Mouse (Mus musculus): ENCODE data around the gene Foxa2.

The Foxa2 gene

GRCm38 (mm10) chr2:148004554-148005521 lies 41.9 kb downstream of the Foxa2 start:
- no peak for DNase-seq (ENCODE audit: low spot score)

- no peak for DNase-seq (ENCODE audit: low spot score)
Measured at GRCm38 (mm10) chr2:148003511-148003910, 43.3 kb downstream of the Foxa2 start.

DNA sequence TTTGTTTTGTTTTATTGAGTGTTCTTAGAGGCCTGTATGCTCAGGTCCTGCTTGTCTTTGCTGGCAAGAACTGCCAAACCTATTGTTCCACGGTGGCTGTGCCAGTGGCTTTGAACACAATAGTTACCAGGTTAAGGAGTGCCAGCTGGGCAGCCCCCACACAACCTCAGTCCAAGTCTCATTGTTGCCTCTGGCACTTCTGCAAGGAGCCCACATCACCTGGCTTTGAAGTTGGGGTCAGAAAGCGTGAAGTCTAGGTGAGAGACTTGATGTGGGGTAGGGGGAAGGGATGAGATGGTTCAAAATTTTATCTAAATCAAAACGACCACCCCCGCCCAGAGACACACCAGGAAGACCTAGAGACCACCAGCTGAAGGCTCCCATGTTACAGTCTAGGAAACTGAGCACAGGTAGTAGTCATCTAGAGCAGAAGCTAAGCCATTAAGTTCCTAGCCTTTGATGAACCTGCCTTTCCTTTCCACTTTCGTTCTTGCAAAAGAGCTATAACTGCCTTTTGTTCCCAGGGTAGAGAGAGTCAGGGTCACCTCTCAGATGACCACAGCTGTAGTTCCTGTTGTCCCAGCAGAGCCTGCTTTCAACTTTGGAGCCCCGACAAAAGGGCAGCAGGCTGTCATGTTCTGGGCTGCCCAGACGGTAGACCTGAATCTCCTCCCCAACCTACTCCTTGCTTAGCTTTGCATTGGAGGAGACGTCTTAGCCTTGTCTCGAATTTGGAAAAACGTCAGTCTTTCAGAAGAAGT lies 48.4 kb downstream of the Foxa2 start:
- no peak for DNase-seq (ENCODE audit: low spot score)

GRCm38 (mm10) chr2:147996781-147997180 lies 50.0 kb downstream of the Foxa2 start:
- DNase-seq (ENCODE audit: low spot score), result no peak

DNA sequence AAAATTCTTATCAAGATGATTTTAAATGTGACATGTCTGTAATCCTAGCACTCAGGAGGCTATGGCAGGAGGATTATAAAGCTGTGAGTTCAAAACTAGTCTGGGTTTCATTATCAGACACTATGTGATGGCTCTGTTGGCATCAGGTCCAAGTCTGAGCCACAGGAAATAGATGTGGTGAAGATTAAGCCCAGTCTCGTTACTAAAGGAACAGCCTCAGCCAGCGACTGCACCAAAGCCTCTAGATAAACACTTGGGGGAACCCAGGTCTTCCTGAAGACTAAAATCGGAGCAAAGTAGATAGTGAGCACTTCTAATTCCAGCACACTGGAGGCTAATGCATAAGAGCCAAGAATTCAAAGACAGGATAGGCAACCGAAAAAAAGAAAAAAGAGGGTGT lies 52.9 kb downstream of the Foxa2 start:
- no peak for DNase-seq (ENCODE audit: low spot score)

DNA sequence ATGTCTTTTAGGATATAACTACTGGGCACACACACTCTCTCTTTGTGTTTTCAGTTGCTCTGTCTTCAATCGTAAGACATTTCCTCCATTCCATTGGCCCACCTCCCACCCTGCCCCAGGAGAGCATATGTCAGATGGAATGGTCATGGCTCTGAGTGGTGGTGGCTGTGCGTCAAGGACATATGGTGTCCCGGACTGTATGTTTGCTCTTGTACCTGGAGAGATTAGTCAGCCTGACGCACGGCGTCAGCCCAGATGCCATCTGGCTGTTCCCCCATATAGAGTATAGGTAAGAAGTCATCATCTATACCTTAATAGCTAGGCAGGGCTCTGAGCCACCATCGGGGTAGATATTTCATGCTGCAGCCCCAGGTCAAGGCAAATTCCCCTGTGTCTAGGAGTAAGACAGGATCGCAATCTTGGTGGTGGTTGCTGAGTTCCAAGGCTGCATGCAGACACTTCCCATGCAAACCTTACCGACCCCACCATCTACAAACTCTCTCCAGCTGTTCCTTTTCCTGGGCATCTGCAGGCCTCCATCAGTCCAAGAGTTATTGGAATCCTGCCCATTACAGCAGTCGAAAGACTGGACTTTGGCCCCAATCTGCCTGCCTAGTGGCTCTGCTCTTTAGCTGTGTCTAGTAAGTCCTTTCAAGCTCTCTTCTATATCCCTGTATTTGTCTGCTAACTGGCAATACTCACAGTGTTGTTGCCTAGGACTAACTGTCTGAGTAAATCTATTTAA lies 53.7 kb downstream of the Foxa2 start:
- DNase-seq (ENCODE audit: low spot score), result no peak
